Mouse (Mus musculus): ENCODE data around the gene Cntln.

DNA sequence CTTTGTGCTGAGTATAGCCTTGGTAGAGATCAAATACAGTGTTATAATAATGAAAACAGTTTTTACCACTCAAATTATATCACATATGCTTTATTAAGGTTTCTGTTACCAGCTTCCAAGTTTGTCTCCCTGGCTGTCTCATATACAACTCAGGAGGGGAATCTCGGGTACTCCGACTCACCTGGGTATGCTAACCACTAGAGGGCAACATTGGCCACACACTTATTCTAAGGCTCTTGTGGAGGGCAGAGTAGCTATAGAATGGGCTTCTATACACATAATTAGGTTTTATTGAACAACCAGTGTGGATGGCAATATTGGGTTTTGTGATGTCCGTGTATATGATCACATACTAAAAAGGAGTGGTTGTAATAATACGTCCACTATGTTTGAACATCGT lies 47.1 kb upstream of the Cntln start:
- TF ChIP-seq CTCF (IDR thresholded peaks at IDR 0.05; ENCODE audit: borderline replicate concordance, control insufficient read depth, extremely low read depth, insufficient read depth, low read length, poor library complexity) (no peak), POLR2A (IDR thresholded peaks at IDR 0.05; ENCODE audit: control insufficient read depth, extremely low read depth, insufficient read depth, low read length, poor library complexity) (no peak)

Data from thymus, adult 2 months (tissue).